ENCODE assay signal across 13 mouse cellular contexts in the genomic region with DNA sequence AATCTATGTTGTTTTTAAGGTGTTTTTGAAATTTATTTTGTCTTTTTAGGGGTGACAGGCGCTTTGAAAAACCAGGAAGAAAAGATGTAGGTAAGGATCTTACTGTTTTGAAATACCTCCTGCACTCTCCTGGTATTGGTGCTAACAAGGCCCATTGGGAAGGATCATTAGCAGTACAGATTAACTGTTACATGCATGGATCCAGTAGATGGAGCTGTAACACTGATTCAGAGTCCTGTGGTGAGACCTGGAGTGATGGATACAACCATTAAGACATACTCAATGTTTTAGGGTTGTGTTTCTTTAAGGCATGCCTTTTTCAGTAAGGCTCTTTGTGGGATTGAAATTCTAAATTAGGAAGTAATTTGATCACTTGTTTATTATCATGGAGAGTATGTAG. TPM values are rescaled to one million over a fixed set of nuclear protein-coding genes. Genes with fewer than 3 reads are reported as not detected.
DNase-seq lines count a peak whose midpoint lies in the region; ATAC-seq and TF ChIP-seq lines count a peak whose summit lies in the region.
"Had no signal": no experiment of that assay in that cellular context is flagged by ENCODE, and none has a peak within 500 bp of the region (broad histone marks: within the 10 kb centered on the region; RNA-seq: fewer than 3 reads in every experiment).

No protein-coding gene starts in this region.

- H3K27me3 ChIP-seq in hindbrain, postnatal 0 days (ENCODE audit: insufficient read depth, low read length): no peaks in the 10 kb centered on the region
- H3K27me3 ChIP-seq in hindbrain, embryonic 12.5 days: no peaks in the 10 kb centered on the region

- H3K36me3 ChIP-seq in hindbrain, postnatal 0 days (ENCODE audit: insufficient read depth, low read length): 0 out of 2 replicates have a peak, but pooled peaks cover 15% of the 10 kb centered on the region
- peaks cover 20% of the 10 kb centered on the region for H3K36me3 ChIP-seq in hindbrain, embryonic 12.5 days

- 87% methylated on average over 1 of the region's 1 CpGs for WGBS in hindbrain, postnatal 0 days
- WGBS in hindbrain, embryonic 12.5 days: 92% methylated on average over 1 of the region's 1 CpGs

- H3K4me2 ChIP-seq in hindbrain, postnatal 0 days (ENCODE audit: low read depth, low read length): no peak overlapping the region
- no peak overlapping the region for H3K4me2 ChIP-seq in hindbrain, embryonic 12.5 days (replicated peaks)

- no peaks in the 10 kb centered on the region for H3K4me1 ChIP-seq in hindbrain, postnatal 0 days (ENCODE audit: insufficient read depth, low read length)
- H3K4me1 ChIP-seq in hindbrain, embryonic 12.5 days: no peaks in the 10 kb centered on the region

- H3K27ac ChIP-seq in hindbrain, postnatal 0 days: no peak overlapping the region
- H3K27ac ChIP-seq in hindbrain, embryonic 12.5 days: no peak overlapping the region

- H3K9ac ChIP-seq in hindbrain, postnatal 0 days (replicated peaks; ENCODE audit: low read length): no peak overlapping the region
- no peak overlapping the region for H3K9ac ChIP-seq in hindbrain, embryonic 12.5 days

- no peak overlapping the region for H3K4me3 ChIP-seq in hindbrain, postnatal 0 days (ENCODE audit: low read length)
- H3K4me3 ChIP-seq in hindbrain, embryonic 12.5 days: no peak overlapping the region

- ATAC-seq in hindbrain, postnatal 0 days: no peak
- ATAC-seq in hindbrain, embryonic 12.5 days (ENCODE audit: low FRiP score): no peak
- ATAC-seq in erythroblast, adult 5-6 weeks (replicated peaks; ENCODE audit: low FRiP score, poor library complexity, severe bottlenecking): no peak

- no peaks in the 10 kb centered on the region for H3K9me3 ChIP-seq in hindbrain, postnatal 0 days (ENCODE audit: low read length)
- H3K9me3 ChIP-seq in hindbrain, embryonic 12.5 days (replicated peaks): no peaks in the 10 kb centered on the region

- peak; percentile 50 for DNase-seq in hindbrain, postnatal 0 days (ENCODE audit: low spot score)
- peak; percentile 24 for DNase-seq in 3T3-L1 (ENCODE audit: low read depth, low spot score)
- DNase-seq in ES-CJ7 (ENCODE audit: low read depth, low spot score): peak; percentile 75
- DNase-seq in embryo, embryonic 11 days: peak; percentile 27
- DNase-seq in kidney, postnatal 10 days: no peak
- DNase-seq in ovary, adult 18-20 months (ENCODE audit: low spot score): no peak
- DNase-seq: cerebellum, adult 18-20 months; heart, adult 18-20 months; spleen, adult 18-20 months; thymus, postnatal 4 days had no signal

- peak; percentile 58 for TF ChIP-seq CTCF in hindbrain, postnatal 0 days (IDR thresholded peaks at IDR 0.05; ENCODE audit: low read depth)

RNA-seq across cellular contexts. Expression of a gene that starts 14.6 kb away (rescaled TPM):
- 5.0 and 12.7 TPM in 2 replicates for total RNA-seq in hindbrain, postnatal 0 days (2014; rRNA removed)
- polyA plus RNA-seq in hindbrain, postnatal 0 days (2015; fragmentation: Nextera tagmentation; extraction: Ambion mirVana): 33.2 and 37.3 TPM in 2 replicates
- polyA plus RNA-seq in hindbrain, embryonic 12.5 days (2016; fragmentation: Nextera tagmentation; extraction: Ambion mirVana): 11.8 and 12.0 TPM in 2 replicates
- not detected in 2 replicates for total RNA-seq in erythroblast, adult 5-6 weeks (2015; ENCODE audit: low replicate concordance)
- total RNA-seq in erythroblast, adult 5-6 weeks (2017; ENCODE audit: low replicate concordance): not detected in 2 replicates
- total RNA-seq: heart, adult 18-20 months had no signal
- polyA plus RNA-seq: neural tube, embryonic 11.5 days had no signal

RNA-seq across cellular contexts. Expression of a gene that starts 53.1 kb away (rescaled TPM):
- 56.8 and 58.1 TPM in 2 replicates for total RNA-seq in hindbrain, postnatal 0 days (2014; rRNA removed)
- polyA plus RNA-seq in hindbrain, postnatal 0 days (2015; fragmentation: Nextera tagmentation; extraction: Ambion mirVana): 51.3 and 51.9 TPM in 2 replicates
- 66.4 and 68.0 TPM in 2 replicates for polyA plus RNA-seq in hindbrain, embryonic 12.5 days (2016; fragmentation: Nextera tagmentation; extraction: Ambion mirVana)
- 59.4 and 93.4 TPM in 2 replicates for total RNA-seq in erythroblast, adult 5-6 weeks (2015; ENCODE audit: low replicate concordance)
- total RNA-seq in erythroblast, adult 5-6 weeks (2017; ENCODE audit: low replicate concordance): 169 and 215 TPM in 2 replicates

Comparison
In these comparisons a context has a peak if more than half of its experiments do, and no peak if none do; other contexts are left out.
1. DNase-seq: peak in hindbrain, postnatal 0 days (single experiment), 3T3-L1 (single experiment), ES-CJ7 (single experiment) and embryo, embryonic 11 days (single experiment); none in kidney, postnatal 10 days (single experiment) and ovary, adult 18-20 months (single experiment).